Mouse (Mus musculus): ENCODE results near the gene Bmpr1b.
"Not testable (repeated sequence)": the region's sequence is repeated elsewhere in the genome, so short reads cannot be mapped to it uniquely, and the experiment has no call there.

The Bmpr1b gene

DNA sequence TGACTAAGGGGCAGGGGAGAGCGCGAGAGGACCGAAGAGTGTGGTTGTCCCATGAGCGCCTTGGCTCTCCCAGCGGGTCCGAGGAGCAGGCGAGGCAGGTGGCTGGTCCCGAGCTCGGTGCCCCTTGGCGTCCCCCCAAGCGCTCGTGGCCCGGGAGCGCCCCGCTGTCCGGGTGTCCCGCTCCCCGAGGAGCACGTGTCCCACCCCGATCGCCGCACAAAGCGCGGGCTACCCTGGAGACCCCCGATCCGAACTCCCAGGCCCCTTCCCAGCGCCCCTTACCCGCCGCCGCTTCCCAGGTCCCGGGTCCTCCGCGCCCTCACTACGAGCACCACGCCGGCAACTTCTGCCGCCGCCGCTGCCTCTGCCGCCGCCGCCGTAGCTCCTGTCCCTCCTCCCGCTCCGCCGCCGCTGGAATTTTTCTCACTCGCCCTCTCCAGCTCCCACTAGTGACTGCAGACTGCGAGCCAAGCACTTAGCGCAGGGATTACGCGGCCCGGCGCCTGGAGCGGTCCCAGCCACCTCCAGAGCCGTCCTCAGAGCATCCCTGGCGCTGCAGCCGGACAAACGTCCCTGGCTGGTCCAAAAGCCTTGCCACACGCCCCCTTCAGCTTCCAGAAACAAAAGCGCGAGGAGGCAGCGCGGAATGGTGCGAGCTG, at the start of gene Bmpr1b:
Bmpr1b (minus strand) TSS at position 563 of the 659 bp plus-strand sequence.
- DNase-seq (ENCODE audit: extremely low read depth, low read depth, low spot score), result no peak

DNA sequence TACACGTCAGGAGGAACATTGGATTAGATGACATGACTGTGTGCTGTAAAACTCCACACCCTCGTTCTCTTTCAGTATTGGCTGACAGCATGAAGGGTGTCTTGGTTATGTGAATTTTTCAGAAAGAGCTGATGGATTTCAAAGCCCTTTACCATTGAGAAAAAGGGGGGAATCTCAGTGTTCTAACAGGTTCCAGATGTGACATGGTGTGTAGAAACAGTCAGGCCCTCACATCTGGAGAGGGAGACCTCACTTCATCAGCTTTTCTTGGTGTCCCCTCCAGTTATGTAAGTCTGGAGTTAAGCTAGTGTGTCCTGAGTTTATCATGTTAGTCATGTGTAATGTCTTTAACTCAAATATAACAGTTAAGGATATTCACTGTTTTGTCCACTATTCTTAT, 43.6 kb upstream of the Bmpr1b start:
- DNase-seq (ENCODE audit: extremely low read depth, low read depth, low spot score), result no peak

- DNase-seq (ENCODE audit: extremely low read depth, low read depth, low spot score), result no peak
These were observed 43.0 kb upstream of the Bmpr1b start for GRCm38 (mm10) chr3:142212186-142212585.

GRCm38 (mm10) chr3:142209981-142210380, 40.8 kb upstream of the Bmpr1b start:
- DNase-seq (ENCODE audit: extremely low read depth, low read depth, low spot score), result no peak

DNA sequence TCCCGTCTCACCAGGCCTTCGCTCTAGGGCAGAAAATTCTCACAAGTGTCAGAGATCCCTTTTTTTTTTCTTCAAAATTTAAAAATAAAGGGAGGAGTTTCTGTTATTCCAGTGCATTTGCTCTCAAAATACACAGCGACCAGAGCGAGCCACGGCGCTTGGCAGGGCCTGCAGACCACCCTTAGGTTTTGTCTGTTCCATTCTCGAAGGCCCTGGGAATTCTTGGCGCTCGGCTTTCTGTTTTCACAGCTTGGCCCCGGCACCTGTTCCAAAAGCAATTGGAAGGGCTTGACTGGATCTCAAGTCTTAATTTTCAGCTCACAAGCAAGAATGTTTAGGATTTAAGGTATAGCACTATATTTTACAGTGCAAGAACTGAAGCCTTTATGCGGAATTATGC, 39.8 kb upstream of the Bmpr1b start:
- DNase-seq (ENCODE audit: extremely low read depth, low read depth, low spot score), result no peak

GRCm38 (mm10) chr3:142207488-142207887, 38.3 kb upstream of the Bmpr1b start:
- no peak for DNase-seq (ENCODE audit: extremely low read depth, low read depth, low spot score)

GRCm38 (mm10) chr3:142206316-142206715, 37.1 kb upstream of the Bmpr1b start:
- DNase-seq (ENCODE audit: extremely low read depth, low read depth, low spot score), result no peak

DNA sequence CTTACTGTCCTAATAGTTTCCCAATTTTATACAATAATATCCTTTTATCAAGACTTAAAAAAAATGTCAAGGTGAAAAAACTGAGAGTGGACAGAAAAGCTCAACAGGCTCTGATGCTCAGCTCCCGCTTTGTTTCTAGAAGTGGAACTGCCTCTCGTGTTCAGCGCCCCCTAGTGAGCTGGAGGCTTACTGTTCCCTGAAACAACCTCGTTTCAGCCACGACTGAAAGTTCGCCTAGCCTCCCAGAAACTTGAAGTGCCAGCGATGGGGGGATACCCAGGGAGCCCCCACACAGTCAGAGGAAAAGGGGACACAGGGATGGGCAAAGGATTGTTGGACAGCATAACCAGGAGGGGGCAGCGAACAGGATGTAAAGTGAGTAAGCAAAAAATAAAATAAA, 26.9 kb upstream of the Bmpr1b start:
- DNase-seq (ENCODE audit: extremely low read depth, low read depth, low spot score), result no peak

GRCm38 (mm10) chr3:142191627-142192026, 22.4 kb upstream of the Bmpr1b start:
- DNase-seq (ENCODE audit: extremely low read depth, low read depth, low spot score), result not testable (repeated sequence)

DNA sequence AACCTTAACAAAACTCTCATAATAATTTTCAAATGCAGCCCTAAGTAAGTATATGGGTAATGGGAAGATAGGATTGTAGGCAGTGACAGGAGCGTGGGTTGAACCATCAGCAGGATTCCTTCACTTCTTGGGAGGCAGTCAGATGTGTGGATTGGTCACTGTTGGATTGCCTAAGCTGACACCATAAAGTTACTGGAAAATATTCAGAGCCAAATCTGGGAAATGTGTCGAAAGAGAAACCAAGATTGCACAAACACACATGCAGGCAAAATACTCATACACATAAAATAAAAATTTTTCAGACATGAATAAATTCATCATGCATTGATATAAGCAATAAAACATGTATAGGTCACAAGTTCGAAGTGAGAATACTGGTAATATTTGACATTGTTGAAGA, 17.3 kb upstream of the Bmpr1b start:
- DNase-seq (ENCODE audit: extremely low read depth, low read depth, low spot score), result no peak

DNA sequence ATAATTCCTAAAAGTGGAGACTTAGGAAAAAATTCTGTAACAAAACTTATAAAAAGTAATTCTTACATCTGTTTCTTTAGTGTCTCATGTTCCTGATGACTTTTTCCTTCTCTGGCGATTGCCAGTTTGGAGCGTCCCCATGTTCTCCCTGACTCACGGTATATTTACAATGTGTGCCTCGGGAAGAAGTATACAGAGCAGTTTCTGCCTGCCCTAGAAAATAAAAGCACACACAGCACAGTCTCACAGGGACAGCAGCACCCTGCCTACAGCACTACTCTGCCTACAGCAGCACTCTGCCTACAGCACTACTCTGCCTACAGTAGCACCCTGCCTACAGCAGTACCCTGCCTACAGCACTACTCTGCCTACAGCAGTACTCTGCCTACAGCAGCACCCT, 4.8 kb upstream of the Bmpr1b start:
- DNase-seq (ENCODE audit: extremely low read depth, low read depth, low spot score), result no peak

- DNase-seq (ENCODE audit: extremely low read depth, low read depth, low spot score), result no peak
These were observed 868 bp downstream of the Bmpr1b start for GRCm38 (mm10) chr3:142168251-142168862.

DNA sequence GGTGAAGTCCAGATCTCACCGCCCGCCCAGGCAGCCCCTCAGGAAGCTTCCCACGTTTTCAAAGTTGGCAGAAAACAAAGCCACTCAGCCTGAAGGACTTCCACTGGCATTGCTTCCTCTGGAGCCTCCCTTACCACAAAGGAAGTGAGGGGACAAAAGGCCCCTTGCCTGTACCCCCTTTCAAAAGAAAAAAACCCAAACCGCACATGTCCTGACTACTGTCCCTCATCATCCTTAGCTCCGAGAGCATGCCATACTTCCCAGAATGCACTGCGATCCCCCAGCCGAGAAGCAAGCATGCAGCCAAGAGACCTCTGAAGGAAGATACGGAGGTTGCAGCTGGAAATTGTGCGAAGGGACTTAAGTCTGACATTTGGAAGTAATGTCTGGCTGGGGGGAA, 4.2 kb downstream of the Bmpr1b start:
- DNase-seq (ENCODE audit: extremely low read depth, low read depth, low spot score), result no peak

DNA sequence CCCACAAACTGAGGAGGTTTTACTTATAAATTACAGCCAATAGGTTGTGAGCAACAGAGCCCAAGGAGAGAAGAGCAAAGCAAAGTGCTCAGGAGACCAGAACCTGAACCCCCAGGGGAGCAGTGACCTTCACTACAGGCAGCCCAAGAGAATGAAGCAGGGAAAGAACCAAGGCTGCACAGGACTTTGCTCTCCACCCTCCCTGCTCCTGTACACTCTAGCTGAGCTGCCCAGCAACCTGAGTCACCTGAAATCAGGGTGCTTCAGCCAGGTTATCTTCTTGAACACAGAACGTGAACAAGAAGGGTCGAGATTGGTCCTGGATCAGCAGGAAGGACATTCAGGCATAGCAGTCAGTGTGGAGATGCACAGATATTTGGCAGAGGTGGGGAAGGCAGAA, 5.3 kb downstream of the Bmpr1b start:
- no peak for DNase-seq (ENCODE audit: extremely low read depth, low read depth, low spot score)

DNA sequence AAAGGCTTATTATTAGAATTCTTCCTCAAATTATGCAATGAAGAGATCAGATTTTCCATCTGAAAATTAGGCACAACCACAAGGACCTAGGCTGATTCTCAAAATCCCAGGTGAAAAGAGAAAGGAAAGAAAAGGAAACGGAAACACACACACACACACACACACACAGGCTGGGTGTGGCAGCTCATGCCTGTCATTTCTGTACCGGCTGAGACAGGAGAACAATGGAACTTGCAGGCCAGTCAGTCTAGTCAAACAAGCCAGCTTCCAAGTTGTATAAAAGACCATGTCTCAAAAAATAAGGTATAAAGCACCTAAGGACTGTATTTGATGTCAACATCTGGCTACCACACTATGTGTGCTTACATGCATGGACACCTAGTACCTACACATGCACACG, 7.8 kb downstream of the Bmpr1b start:
- DNase-seq (ENCODE audit: extremely low read depth, low read depth, low spot score), result no peak

GRCm38 (mm10) chr3:142151980-142152379, 17.2 kb downstream of the Bmpr1b start:
- DNase-seq (ENCODE audit: extremely low read depth, low read depth, low spot score), result no peak

GRCm38 (mm10) chr3:142138796-142139195, 30.4 kb downstream of the Bmpr1b start:
- no peak for DNase-seq (ENCODE audit: extremely low read depth, low read depth, low spot score)

DNA sequence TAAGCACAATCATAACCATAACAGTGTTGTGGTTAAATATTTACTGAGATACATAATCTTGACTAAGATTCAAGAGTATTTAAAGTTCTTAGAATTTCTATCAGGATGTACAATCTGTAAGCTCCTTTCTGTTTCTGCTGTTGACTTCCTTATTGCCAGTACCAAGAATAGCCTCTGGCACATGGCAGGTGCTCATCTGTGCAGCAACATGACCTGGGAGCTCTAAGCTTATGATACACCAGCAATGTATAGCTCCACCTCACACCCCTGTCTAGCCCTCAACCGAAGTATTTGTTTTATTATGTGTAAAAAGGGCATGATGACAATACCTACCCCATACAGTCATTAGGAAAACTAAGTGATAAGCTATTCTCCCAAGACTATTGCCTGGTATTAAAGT, 42.8 kb downstream of the Bmpr1b start:
- no peak for DNase-seq (ENCODE audit: extremely low read depth, low read depth, low spot score)

DNA sequence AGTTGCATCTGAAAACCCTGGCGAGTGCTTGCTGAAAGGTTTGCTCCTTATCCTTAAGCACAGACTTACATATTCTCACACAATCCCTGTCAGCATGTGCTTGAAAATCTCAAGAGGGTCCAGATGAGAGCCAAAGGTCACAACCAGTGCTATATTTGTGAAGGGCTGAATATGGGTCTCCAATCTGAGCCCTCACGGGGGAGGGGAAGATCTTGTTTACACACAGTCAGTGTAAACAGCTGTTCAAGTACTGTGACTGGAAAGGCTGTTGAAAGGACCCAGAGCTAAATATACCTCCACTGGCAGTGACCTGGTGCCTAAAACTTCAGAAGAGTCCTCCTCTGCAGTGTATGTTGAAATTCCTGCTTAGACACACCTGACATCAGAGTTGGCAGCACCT, 43.7 kb downstream of the Bmpr1b start:
- DNase-seq (ENCODE audit: extremely low read depth, low read depth, low spot score), result no peak

DNA sequence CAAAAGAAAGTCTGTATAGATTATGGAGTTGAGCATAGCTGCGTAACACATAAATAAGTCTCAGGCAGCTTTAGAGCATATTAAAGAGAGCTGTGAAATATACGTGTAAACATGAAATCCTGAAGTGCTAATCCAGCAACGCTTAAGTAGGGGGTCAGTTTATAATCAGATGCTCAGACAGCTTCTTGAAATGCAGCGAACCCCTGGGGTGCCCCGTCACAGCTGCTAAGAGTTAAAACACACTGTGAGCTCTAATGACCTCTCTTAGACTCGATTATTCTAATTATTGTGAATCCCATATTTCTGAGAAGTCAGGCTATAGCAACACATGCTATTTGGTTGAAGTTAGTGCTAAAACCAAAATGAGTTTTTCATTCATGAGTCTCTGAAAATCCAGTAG, 45.0 kb downstream of the Bmpr1b start:
- DNase-seq (ENCODE audit: extremely low read depth, low read depth, low spot score), result no peak

- no peak for DNase-seq (ENCODE audit: extremely low read depth, low read depth, low spot score)
These were observed 46.8 kb downstream of the Bmpr1b start for GRCm38 (mm10) chr3:142122376-142122775.

- DNase-seq (ENCODE audit: extremely low read depth, low read depth, low spot score), result no peak
These were observed 48.4 kb downstream of the Bmpr1b start for GRCm38 (mm10) chr3:142120795-142121194.

DNA sequence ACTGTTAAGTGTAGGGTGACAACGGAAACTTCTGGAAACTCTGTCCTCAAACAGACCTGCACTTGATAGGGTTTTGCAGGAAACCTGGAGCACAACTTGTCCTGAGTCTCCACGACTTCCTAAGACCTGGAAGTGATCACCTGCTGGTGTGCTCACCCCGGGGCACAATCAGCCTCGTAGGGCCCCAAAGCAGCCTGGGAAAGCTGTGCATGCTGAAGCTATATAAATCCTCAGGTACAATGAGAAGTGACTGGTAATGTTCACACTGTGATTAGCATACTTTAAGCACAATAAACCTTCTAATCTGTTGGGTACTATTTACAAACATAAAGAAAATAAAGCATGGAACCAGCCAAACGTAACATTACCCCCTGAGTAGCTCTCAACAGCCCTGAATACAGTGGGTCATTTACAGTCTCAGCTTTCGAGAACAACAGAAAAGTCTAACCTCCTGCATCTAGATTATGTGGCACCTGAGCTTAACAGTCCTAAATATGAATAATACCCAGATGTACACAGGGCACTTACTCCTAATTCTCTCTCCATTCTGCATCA, 54.4 kb downstream of the Bmpr1b start:
- DNase-seq (ENCODE audit: extremely low read depth, low read depth, low spot score), result no peak
